Mouse (Mus musculus): ENCODE data around the gene Atf5. TPM values are rescaled to one million over a fixed set of nuclear protein-coding genes. Genes with fewer than 3 reads are reported as not detected.

Gene Atf5
- total RNA-seq, 2 experiments from 2014 or later = 52.4 to 57.4 TPM

DNA sequence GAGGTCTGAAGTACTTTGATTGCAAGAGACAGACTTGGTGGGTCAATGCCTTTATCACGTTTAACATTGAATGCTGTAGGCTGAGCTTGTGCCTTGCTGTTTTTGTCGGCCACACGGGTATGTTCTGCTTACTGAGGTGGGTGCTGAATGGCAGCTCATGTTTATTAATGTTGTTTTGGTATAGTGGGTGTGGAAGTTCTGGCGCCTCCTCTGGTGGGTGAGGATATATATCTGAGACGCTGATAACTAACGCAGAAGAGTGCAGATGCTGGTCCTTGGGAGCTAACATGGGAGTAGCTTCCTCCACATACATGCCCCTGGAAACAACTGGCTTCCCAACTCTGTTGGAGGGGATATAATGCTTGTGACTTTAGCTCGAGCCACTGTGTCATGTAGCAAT lies 7.0 kb upstream of the Atf5 start:
- intact Hi-C loops (cut with DNase I) = loop anchor here (10.0 kb wide), 1 partner anchor 169 kb away; no protein-coding TSS in a partner anchor
- peak in 1 of 2 experiments; percentile 3 for DNase-seq

DNA sequence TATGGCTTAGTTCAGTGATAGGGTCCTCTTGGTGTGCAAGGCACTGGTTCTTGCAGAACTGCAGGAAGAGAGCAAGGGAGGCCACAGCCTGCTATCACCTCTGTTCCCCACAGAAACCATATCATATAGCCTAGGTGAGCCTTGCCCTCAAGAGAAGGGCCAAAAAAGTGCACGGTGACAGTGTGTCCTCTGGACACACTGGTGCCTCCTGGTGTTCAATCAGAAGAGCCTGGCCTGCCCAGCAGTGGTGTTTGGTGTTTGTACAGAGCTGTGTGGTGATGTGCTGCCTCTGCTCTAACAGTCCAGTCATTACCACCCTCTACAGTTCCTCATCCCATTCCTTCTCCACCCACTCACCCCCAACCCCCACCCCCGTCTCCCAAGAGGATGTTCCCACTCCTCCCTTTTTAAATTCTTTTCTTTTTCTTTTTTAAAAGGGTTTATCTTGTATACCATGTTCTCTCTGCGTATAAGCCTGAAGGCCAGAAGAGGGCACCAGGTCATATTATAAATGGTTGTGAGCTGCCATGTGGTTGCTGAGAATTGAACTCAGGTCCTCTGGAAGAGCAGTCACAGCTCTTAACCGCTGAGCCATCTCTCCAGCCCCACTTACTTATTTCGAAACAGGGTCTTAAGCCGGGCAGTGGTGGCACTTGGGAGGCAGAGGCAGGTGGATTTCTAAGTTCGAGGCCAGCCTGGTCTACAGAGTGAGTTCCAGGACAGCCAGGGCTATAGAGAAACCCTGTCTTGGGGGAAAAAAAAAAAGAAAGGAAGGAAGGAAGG lies 5.4 kb upstream of the Atf5 start:
- peak; percentile 0 to 1 for DNase-seq
- intact Hi-C loops (cut with DNase I) = loop anchor here (10.0 kb wide), 1 partner anchor 167 kb away; no protein-coding TSS in a partner anchor

DNA sequence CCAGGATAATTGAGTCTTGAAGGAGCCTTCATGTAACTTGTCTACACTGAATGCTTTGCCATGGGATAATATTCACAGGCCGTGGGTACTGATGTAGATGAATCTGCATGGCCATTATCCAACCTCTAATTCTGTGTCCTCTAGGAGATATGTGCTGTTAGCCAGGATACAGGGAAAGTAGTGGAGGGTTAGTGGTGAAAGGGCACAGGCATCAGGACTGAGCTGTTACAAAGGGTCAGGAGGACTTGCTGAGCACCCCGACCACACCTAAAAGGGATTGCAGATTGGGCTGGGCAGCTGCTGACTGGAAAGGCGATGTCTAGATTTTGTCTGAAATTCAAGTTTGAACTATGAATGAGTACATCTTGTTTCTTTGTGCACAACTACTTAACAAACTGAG lies 4.1 kb upstream of the Atf5 start:
- DNase-seq = peak in 1 of 2 experiments; percentile 1

DNA sequence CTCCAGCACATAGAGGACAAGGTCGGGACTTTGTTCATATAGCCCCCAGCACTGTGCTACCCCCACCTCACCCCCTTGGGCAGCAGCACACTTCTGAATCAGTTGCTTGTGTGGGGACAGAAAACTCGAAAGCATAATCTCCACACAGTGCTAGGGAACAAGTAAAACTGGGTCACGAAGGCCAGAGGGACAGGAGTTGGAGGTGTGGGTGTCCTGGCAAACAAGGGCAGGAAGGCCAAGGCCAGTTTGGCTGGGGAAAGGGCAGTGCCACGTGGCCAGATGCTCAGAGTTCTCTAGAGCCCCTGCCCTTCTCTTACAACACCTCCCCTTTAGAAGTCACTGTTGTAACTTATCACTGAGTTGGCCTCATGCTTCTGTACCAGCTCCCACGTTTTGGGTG lies 3.4 kb upstream of the Atf5 start:
- intact Hi-C loops (cut with DNase I) = loop anchor here (2.0 to 10.0 kb wide), 2 partner anchors 75 to 165 kb away; no protein-coding TSS in a partner anchor
- peak in 1 of 2 experiments; percentile 8 for DNase-seq

More for the DNA sequence above, 4.1 kb upstream of the Atf5 start:
- intact Hi-C loops (cut with DNase I) = loop anchor here (10.0 kb wide), 1 partner anchor 166 kb away; no protein-coding TSS in a partner anchor

DNA sequence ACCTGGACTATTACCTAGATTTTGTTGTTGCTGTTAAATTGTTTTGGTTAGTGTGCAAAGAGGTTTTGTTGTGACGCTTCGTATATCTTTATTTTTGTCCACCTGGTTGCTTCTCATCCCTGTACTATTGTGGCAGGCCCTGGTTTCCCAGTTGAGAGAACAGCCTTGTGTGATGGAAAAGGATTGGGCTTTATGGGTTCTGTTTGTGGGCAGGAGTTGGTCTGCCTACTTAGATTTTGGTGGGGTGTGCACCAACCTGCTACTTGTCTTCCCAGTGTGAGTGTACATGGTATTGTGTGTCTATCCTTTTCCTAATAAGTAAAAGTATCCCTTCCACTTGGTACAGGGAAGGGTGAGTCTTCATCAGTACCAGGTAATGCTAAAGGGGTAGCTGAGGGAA lies 2.9 kb upstream of the Atf5 start:
- intact Hi-C loops (cut with DNase I) = loop anchor here (2.0 kb wide), 1 partner anchor 75 kb away; no protein-coding TSS in a partner anchor
- peak in 1 of 2 experiments; percentile 0 for DNase-seq

DNA sequence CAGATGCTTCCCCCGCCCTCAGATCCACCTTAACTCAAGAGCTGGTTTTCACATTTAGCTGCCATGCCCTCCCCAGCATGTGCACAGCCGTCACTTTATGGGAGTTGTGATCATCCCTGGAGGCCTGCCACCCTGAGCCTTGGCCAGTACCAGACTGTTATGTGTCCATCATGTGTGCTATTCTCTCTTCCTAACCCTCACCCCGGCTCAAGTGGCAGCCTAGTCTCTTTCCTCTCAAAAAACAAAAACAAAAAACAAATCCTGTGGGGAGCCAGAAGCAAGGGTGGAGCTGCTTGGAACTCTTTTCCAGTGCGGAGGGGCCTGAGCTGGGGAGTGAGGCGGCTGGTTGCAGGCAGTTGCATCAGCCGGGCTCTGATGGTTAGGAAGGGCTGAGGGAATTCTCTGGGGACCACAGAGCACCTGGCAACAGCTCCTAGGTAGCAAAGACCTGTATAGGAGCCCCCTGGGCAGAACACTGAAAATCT lies 2.3 kb upstream of the Atf5 start:
- peak; percentile 66 to 75 for DNase-seq
- intact Hi-C loops (cut with DNase I) = loop anchor here (2.0 kb wide), 1 partner anchor 74 kb away; no protein-coding TSS in a partner anchor

DNA sequence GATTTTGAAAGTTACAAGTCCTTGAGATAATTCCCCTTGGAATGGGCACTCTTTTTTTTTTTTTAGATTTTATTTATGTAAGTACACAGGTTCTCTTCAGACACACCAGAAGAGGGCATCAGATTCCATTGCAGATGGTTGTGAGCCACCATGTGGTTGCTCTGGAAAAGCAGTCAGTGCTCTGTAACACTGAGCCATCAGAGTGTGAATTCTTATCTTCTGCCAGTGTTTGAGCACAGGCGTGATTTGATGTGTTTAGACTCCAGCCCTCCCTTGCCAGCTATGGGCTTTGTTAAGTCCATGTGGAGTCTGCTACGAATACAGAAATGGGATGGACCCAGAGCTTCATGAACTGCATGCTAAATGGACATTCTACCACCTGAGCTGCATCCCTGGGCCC lies 1.7 kb upstream of the Atf5 start:
- peak in 1 of 2 experiments; percentile 1 for DNase-seq
- intact Hi-C loops (cut with DNase I) = loop anchor here (2.0 kb wide), 1 partner anchor 73 kb away; no protein-coding TSS in a partner anchor

DNA sequence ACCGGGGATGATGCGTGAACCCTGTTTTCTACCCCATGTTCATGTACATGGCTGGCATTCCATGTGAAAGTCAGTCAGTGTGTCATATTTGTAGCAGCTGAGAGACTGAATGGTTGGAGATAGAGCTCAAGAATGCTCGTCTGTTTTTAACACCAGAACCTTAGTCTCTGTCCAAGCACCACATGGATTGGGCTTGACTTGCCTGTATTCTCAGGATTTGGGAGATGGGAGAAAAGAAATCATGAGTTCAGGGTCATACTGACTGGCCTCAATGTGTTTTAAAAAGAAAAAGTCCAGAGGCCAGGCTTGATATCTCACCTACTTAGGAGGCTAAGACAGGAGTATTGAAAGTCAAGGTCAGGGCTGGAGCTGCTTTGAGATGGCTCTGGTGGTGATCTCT lies 983 bp upstream of the Atf5 start:
- intact Hi-C loops (cut with DNase I) = loop anchor here (2.0 kb wide), 1 partner anchor 31 kb away; the partner anchor contains the start of genes Akt1s1 and Tbc1d17
- no peak for DNase-seq

DNA sequence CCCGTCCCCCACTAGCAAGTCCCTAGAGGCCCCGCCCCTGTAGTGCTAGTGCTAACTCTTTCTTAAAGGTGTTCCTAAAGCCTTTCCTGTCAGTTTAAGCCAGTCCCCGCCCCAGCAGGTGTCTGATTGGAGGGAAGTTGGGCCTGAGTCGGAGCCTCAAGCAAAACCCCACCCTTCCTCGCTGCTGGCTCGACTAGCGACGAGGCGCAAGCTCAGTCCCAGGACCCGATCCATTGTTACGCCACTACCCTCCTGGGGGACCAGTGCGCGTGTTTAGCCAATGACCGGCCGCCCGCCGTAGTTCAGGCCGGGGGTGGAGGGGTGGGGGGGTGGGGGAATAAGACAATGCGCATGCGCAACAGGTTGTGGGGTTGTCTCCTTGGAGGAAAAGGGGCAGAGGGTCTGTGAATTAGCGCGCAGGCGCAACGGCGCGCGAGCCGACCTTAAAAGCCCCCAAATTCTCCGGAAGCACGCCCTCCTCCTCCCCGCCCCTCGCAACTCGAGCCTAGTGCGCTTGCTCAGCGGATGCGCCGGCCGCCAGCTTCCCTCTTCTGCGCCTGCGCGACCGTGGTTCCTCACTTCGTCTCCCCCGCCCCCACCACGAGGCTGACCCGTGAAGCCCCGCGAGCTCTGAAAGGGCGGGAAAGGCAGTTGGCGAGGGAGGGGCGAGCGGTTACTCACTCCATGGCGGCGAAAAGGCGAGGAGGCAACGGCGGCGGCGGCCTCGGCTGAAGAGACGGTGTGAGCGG lies 563 bp downstream of the Atf5 start, which contains the start of the genes Nup62 and Il4i1:
TSS of gene Nup62 (plus strand) at position 368 of the 749 bp plus-strand sequence.
TSS of gene Il4i1 (plus strand) at position 667 of the 749 bp plus-strand sequence.
- peak; percentile 99 for DNase-seq
- intact Hi-C loops (cut with DNase I) = loop anchor here (2.0 kb wide), 1 partner anchor 33 kb away; the partner anchor contains the start of genes Akt1s1 and Tbc1d17

DNA sequence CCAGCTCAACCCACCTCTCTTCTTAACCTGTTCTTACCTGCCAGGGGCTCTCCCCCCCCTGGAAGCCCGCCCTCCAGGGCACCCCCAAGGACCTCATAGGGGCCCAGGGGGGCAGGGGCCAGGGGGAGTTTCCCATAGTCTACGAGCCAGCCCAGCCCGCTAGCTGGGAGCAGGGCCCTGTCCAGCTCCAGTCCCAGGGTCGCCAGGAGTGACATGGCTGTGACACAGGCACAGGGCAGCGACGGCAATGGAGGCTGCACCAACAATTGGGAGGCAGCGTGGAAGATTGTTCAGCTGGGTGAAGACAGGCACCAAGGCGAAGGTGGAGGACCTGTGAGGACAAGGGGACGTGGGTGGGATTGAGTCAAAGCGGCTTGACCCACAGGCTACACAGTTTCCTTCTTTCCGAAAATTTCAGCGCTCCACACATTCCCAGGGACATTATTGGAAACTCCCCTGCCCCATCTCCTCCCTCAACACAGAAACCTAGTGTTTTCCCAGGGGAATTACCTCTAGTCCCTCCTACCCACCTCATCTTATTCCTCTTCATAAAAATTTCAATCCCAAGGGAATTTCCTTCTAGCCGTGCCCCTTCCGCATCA lies 1.4 kb downstream of the Atf5 start:
- intact Hi-C loops (cut with DNase I) = no loop called here
- DNase-seq = peak in 1 of 2 experiments; percentile 17

DNA sequence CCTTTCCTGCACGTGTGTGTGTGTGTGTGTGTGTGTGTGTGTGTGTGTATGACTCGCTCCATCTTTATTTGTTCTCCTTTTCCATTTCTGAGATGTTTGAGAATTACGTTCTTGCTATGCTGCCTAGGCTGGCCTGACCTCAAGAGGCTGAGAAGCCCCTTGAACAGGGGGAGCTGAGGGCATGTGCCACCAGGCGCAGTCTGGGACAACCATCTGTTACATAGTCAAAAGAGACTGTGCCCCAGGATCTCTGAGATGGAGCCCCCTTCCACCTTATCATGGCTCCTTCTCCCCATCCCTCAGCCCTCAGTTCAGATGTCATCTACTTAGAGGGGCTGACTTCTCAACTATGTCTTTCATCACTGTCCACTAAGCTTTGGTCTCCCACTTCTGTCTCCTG lies 2.0 kb downstream of the Atf5 start:
- intact Hi-C loops (cut with DNase I) = no loop called here
- DNase-seq = peak in 1 of 2 experiments; percentile 1

DNA sequence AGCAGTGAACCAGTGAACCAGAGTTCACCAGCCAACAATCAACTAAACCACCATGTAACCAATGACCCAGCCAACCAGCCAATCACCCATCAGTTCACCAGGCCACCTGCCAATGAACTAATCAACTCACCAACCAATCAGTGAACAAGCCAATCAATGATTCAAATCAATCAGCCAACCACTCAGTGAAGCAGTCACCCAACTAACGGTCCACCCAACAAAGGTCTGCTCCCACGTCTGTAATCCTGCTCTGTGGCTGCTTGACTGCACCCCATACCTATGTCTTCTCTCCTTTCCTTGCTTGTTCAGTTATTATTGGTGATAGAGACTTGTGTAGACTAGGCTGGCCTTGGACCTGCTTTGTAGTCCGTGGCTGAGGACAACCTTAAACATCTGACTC lies 2.5 kb downstream of the Atf5 start:
- peak in 1 of 2 experiments; percentile 1 for DNase-seq
- intact Hi-C loops (cut with DNase I) = no loop called here

DNA sequence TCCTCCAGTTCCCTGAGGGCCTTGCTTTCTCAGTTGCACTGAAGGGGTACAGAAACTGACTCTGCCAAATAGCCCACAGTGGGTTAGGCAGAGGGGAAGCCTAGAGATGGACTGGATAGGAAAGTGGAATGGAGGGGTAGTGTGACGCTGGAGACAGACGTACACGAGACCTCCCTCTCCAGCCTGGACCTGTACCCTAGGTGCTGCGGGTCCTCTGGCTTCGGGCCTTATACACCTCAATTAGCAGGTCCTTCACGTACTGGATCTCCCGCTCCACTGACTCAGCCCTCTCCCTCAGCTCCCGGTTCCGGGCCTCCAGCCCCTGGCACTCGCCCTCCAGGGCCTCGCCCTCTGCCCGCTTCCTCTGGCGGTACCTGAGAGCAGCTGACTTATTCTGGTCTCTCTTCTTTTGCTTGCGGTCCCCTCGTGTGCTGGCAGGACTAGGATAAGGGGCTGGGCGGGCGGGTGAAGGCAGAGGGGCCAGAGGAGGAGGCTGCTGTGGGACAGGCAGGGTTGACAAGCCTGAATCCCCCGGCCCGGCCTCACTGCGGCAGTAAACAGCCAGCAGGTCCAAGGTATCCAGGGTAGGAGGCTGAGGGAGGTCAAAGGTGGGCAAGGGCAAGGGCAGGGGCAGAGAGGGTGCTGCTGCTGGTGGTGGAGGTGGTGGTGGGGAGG lies 3.7 kb downstream of the Atf5 start:
- peak in 1 of 2 experiments; percentile 3 for DNase-seq
- intact Hi-C loops (cut with DNase I) = no loop called here

DNA sequence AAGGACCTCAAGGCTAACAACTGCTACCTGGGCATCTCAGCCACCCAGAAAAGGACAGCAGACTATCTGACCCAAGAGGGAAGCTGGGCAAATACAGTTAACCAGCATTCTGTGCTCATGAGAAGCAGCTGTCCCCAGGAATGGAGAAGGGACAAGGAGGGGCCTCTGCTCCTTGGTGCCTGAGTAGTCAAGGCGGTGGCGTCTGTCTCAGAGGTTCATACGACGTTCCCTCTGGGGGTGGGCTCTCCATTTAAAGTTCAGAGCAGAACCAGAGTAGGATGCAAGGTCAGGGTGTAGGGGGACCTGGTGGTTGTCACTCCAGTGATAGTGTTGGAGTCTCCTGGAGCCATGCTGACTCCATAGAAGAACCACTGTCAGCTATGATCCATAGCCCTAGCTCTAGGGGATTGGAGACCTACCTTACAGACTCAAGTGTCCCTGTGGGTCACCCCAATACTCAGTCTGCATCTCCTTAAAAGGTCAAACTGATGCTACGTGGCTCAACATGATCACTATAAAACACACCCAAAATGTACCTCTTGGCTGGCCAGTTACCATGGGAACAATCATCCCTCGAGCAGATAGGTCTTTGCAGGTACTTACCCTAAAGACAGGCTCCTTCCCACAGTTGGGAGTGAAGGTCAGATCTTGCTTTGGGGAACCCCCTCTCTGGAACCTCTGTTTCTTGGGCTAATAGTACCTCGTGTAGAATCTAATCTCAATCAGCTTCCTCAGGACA lies 5.5 kb downstream of the Atf5 start:
- intact Hi-C loops (cut with DNase I) = no loop called here

DNA sequence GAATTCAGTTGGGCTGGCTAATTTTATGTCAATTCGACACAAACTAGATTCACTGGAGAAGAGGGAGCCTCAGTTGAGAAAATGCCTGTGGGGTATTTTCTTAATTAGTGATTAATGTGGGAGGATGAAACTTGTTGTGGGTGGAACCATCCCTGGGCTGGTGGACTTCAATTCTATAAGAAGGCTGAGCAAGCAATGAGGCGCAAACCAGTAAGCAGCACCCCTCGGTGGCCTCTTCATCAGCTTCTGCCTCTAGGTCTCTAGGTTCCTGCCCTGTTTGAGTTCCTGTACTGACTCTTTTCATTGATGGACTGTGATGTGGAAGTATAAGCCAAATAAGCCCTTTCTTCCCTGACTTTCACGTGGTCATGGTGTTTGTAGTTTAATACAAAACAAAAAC lies 6.1 kb downstream of the Atf5 start:
- intact Hi-C loops (cut with DNase I) = no loop called here
- peak in 1 of 2 experiments; percentile 0 for DNase-seq

More for the DNA sequence above, 5.5 kb downstream of the Atf5 start:
- peak in 1 of 2 experiments; percentile 0 for DNase-seq

DNA sequence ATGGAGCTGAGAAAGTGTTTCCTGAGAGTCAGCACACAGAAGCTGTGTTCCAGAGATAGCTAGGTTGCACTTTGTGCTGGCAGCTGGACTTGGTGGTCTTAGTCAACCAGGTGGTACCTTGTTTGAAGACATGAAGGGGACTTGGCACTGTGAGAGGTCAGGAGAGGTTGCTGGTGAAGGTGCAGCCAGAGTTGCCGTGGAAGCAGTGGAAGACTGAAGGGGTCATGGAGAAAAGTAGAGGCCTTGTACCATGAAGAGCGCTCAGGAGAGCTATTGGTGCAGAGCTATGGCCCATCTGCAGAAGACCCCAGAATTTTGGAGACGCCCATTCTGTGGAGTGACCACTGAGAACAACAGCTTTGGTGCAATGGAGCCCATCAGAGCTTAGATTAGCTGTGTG lies 7.0 kb downstream of the Atf5 start:
- intact Hi-C loops (cut with DNase I) = no loop called here
- peak in 1 of 2 experiments; percentile 0 for DNase-seq

DNA sequence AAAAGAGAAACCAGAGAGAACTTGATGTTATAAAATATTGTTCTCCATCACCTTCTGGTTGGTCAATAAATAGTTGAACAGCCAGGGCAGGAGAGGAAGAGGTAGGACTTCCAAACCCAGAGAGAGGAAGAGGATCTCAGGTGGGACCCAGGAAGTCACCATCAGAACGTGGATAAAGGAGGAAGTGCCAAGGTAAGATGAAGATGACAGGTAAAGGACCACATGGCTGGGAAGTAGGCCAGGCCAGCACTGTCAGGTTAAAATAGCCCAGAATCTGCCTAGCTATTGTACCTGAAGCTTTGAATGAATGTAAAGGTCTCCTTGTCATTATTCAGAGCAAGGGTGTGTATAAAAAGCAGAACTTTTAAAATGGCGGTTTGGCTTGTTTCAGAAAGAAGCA lies 7.5 kb downstream of the Atf5 start:
- no peak for DNase-seq
- intact Hi-C loops (cut with DNase I) = no loop called here

DNA sequence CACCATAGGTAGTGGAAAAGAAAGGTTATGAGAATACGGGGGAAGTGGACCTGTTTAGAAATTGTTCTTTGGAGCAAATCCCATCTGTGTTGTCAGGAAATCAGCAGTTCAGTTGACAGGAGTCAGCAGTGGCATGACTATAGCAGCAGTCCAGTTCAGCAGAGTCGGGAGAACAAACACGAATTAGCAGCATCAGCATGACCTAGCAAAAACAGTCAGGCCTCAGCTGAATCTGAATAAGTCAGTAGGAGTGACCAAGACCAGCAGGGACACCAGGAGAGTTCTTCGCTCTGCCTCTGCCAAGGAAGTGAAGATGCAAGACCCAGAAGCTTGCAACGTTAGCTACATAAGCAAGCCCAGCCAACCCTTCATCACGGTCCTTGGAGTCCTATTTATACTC lies 23.7 kb downstream of the Atf5 start:
- DNase-seq = no peak
- intact Hi-C loops (cut with DNase I) = no loop called here

DNA sequence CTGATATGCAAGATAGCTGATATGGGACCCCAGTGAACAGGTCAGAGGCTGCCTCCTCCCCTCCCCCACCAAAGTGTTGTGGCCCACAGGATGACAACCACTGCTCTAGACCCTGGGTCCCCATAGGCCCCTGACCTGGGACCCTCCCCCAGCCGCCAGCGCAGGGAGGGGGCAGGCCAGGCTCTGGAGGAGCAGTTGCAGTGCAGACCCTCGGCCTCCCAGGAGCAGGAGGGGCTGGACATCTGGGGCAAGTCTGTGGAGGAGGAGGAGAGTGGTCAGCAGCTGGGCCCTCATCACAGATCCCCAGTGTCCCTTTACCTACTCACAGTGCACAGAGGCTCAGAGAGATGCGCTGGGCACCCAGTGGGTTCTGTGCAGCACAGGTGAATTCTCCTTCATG lies 26.4 kb downstream of the Atf5 start:
- intact Hi-C loops (cut with DNase I) = no loop called here
- DNase-seq = no peak

Measured in heart, postnatal 14 days (tissue).